Mouse (Mus musculus): ENCODE data around the gene Cenpp.

DNA sequence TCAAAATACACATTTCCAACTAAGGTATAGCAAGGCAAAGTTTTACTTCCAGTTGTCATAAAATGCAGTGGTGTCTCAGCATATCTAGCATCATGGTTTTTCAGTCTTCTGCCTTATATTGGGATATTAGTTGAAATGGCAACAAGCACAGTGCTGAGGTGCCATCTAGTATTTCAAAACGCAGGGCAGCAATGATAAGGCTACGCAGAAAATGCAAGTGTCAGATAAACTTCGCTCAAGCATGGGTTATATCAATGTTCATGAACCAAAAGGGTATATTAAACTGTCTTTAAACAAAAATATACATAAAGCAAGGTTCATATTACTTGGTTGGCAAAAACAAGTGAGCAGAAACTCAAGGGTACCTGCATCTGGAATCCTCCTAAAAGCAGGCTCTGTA, 35.6 kb downstream of the Cenpp start:
- no peak for TF ChIP-seq CTCF (IDR thresholded peaks at IDR 0.05; ENCODE audit: control insufficient read depth, insufficient read depth, insufficient read length)
- no peak for TF ChIP-seq MYOG (IDR thresholded peaks at IDR 0.05; ENCODE audit: control insufficient read depth, extremely low read depth, insufficient read length)
- no peak for TF ChIP-seq USF1 (IDR thresholded peaks at IDR 0.05; ENCODE audit: low read depth)
- TF ChIP-seq MAX (IDR thresholded peaks at IDR 0.05): no peak
- TF ChIP-seq CEBPB (IDR thresholded peaks at IDR 0.05; ENCODE audit: low read depth): no peak
- no peak for TF ChIP-seq MYOD1 (IDR thresholded peaks at IDR 0.05; ENCODE audit: control insufficient read depth, insufficient read length, low read depth)

Data from C2C12 (cell line).